Mouse (Mus musculus) forebrain, embryonic 11.5 days (tissue): ENCODE data around the gene Pmf1. TPM values are rescaled to one million over a fixed set of nuclear protein-coding genes. Genes with fewer than 3 reads are reported as not detected.

Experiments
- ATAC-seq: fragments of 200-750 bp; cut with Nextera tagmentation; replicated peaks from 2 replicates; pipeline ENCODE4 v1.8.0; 2017; ENCODE audit warnings: moderate TSS enrichment; ENCODE audit not compliant: low FRiP score
- DNase-seq: peaks from one replicate; pipeline ENCODE4 v3.0.0-alpha.2; 2017; ENCODE audit warnings: low spot score
- H3K27ac ChIP-seq: fragments of 300-500 bp; sonication (generic); 2 replicates; pipeline ENCODE4 v1.5.1; 2014; ENCODE audit warnings: low read depth, low read length
- H3K27me3 ChIP-seq: fragments of 300-500 bp; sonication (generic); 2 replicates; pipeline ENCODE4 v1.6.1; 2014; ENCODE audit warnings: mild to moderate bottlenecking, low read length, mixed read lengths; ENCODE audit not compliant: control insufficient read depth, insufficient read depth
- H3K36me3 ChIP-seq: fragments of 300-500 bp; sonication (generic); 2 replicates; pipeline ENCODE4 v1.6.1; 2014; ENCODE audit warnings: mild to moderate bottlenecking, low read length, moderate library complexity, mixed read lengths; ENCODE audit not compliant: control insufficient read depth, insufficient read depth
- H3K4me1 ChIP-seq: fragments of 300-500 bp; sonication (generic); replicated peaks from 2 replicates; pipeline ENCODE4 v1.6.1; 2014; ENCODE audit warnings: low read length, mixed read lengths; ENCODE audit not compliant: control insufficient read depth, insufficient read depth
- H3K4me2 ChIP-seq: fragments of 300-500 bp; sonication (generic); 2 replicates; pipeline ENCODE4 v1.6.1; 2014; ENCODE audit warnings: low read depth, mild to moderate bottlenecking, low read length, moderate library complexity, mixed read lengths; ENCODE audit not compliant: severe bottlenecking
- H3K4me3 ChIP-seq: fragments of 300-500 bp; sonication (generic); 2 replicates; pipeline ENCODE4 v1.5.1; 2014; ENCODE audit warnings: low read depth, low read length
- H3K9ac ChIP-seq: fragments of 300-500 bp; sonication (generic); 2 replicates; pipeline ENCODE4 v1.6.1; 2014; ENCODE audit warnings: low read length
- H3K9me3 ChIP-seq: fragments of 300-500 bp; sonication (generic); 2 replicates; pipeline ENCODE4 v1.6.1; 2016; ENCODE audit warnings: low read length, mixed read lengths; ENCODE audit not compliant: control insufficient read depth
- WGBS: fragments of 180-500 bp; shearing (Covaris S2); extraction: QIAGEN DNeasy Blood & Tissue Kit; methylation state at CpG from one replicate; pipeline ENCODE4 v1.1.7; 2014; 5-methylcytosine and 5-hydroxymethylcytosine counted together
- polyA plus RNA-seq: library from polyadenylated mRNA; unstranded; fragments of >200 nt; fragmentation: Nextera tagmentation; extraction: Ambion mirVana; gene quantifications from 2 replicates; pipeline ENCODE4 v1.2.1, GENCODE M21; 2014

The Pmf1 gene
- 141 and 158 TPM in 2 replicates for polyA plus RNA-seq

- Histone ChIP-seq H3K27ac (peak within 1 kb of the TSS; percentile 91), H3K4me1 (peaks cover 4% of the 10 kb centered on the region; the same call in 1 of the 2 replicates), H3K36me3 (no peaks in the 10 kb centered on the region), H3K9ac (peak within 1 kb of the TSS; percentile 89), H3K4me3 (peak within 1 kb of the TSS; percentile 70), H3K9me3 (no peaks in the 10 kb centered on the region), H3K4me2 (peak within 1 kb of the TSS; percentile 58), H3K27me3 (no peaks in the 10 kb centered on the region)
- ATAC-seq, result peak; percentile 94
- under 1% methylated on average over 54 of the region's 54 CpGs for WGBS
- peak; percentile 94 for DNase-seq
Observed at GRCm38 (mm10) chr3:88409741-88410644, at the start of gene Pmf1. Gene Pmf1 (minus strand): TSS chr3:88410331.

GRCm38 (mm10) chr3:88458778-88459219 is 48.7 kb upstream of the Pmf1 start:
- WGBS, result 4% methylated on average over 14 of the region's 14 CpGs
- Histone ChIP-seq H3K36me3 (no peaks in the 10 kb centered on the region), H3K27ac (no peak overlapping the region), H3K4me3 (peak overlapping the region; percentile 39), H3K9me3 (no peaks in the 10 kb centered on the region), H3K27me3 (peaks cover 2% of the 10 kb centered on the region; the same call in 1 of the 2 replicates), H3K9ac (peak overlapping the region; percentile 56), H3K4me1 (peaks cover 5% of the 10 kb centered on the region; the same call in 1 of the 2 replicates), H3K4me2 (peak overlapping the region; percentile 58)
- peak; percentile 71 for ATAC-seq
- no peak for DNase-seq

GRCm38 (mm10) chr3:88456746-88457532 is 46.8 kb upstream of the Pmf1 start:
- Histone ChIP-seq H3K27ac (no peak overlapping the region), H3K4me1 (peaks cover 5% of the 10 kb centered on the region; the same call in 1 of the 2 replicates), H3K4me2 (no peak overlapping the region), H3K27me3 (peaks cover 2% of the 10 kb centered on the region; the same call in 1 of the 2 replicates), H3K9me3 (no peaks in the 10 kb centered on the region), H3K4me3 (no peak overlapping the region), H3K9ac (no peak overlapping the region), H3K36me3 (no peaks in the 10 kb centered on the region)
- ATAC-seq, result no peak
- no peak for DNase-seq
- WGBS, result 67% methylated on average over 7 of the region's 7 CpGs

- no peaks in the 10 kb centered on the region for H3K9me3 ChIP-seq
- DNase-seq (no peak), ATAC-seq (no peak)
- peaks cover 2% of the 10 kb centered on the region; the same call in 1 of the 2 replicates for H3K27me3 ChIP-seq
- no peak overlapping the region for H3K9ac ChIP-seq
- no peak overlapping the region for H3K4me2 ChIP-seq
- no peak overlapping the region for H3K27ac ChIP-seq
- H3K36me3 ChIP-seq, result no peaks in the 10 kb centered on the region
- no peak overlapping the region for H3K4me3 ChIP-seq
- WGBS, result 87% methylated on average over 8 of the region's 8 CpGs
- H3K4me1 ChIP-seq, result peaks cover 5% of the 10 kb centered on the region; the same call in 1 of the 2 replicates
Observed at GRCm38 (mm10) chr3:88456313-88456712, 46.2 kb upstream of the Pmf1 start.

GRCm38 (mm10) chr3:88455588-88456264 is 45.6 kb upstream of the Pmf1 start:
- Histone ChIP-seq H3K9ac (no peak overlapping the region), H3K27ac (no peak overlapping the region), H3K4me2 (no peak overlapping the region), H3K27me3 (peaks cover 2% of the 10 kb centered on the region; the same call in 1 of the 2 replicates), H3K36me3 (no peaks in the 10 kb centered on the region), H3K4me1 (peaks cover 5% of the 10 kb centered on the region; the same call in 1 of the 2 replicates), H3K9me3 (no peaks in the 10 kb centered on the region), H3K4me3 (no peak overlapping the region)
- WGBS, result 82% methylated on average over 18 of the region's 18 CpGs
- DNase-seq (no peak), ATAC-seq (no peak)

GRCm38 (mm10) chr3:88454762-88455587 is 44.8 kb upstream of the Pmf1 start:
- Histone ChIP-seq H3K27me3 (peaks cover under 1% of the 10 kb centered on the region; the same call in 1 of the 2 replicates), H3K9me3 (no peaks in the 10 kb centered on the region)
- 63% methylated on average over 9 of the region's 9 CpGs for WGBS

GRCm38 (mm10) chr3:88453986-88454385 is 43.9 kb upstream of the Pmf1 start:
- ATAC-seq (no peak), DNase-seq (no peak)
- Histone ChIP-seq H3K27ac (no peak overlapping the region), H3K4me2 (no peak overlapping the region), H3K4me1 (peaks cover 5% of the 10 kb centered on the region; the same call in 1 of the 2 replicates), H3K9me3 (no peaks in the 10 kb centered on the region), H3K36me3 (no peaks in the 10 kb centered on the region), H3K4me3 (no peak overlapping the region), H3K9ac (no peak overlapping the region), H3K27me3 (no peaks in the 10 kb centered on the region)
- 84% methylated on average over 8 of the region's 8 CpGs for WGBS

More at GRCm38 (mm10) chr3:88454762-88455587, 44.8 kb upstream of the Pmf1 start:
- ATAC-seq (no peak), DNase-seq (no peak)
- Histone ChIP-seq H3K36me3 (no peaks in the 10 kb centered on the region), H3K27ac (no peak overlapping the region), H3K9ac (no peak overlapping the region), H3K4me3 (no peak overlapping the region), H3K4me1 (peaks cover 5% of the 10 kb centered on the region; the same call in 1 of the 2 replicates), H3K4me2 (no peak overlapping the region)
